Mouse (Mus musculus) layer of hippocampus, adult 2 months (tissue): ENCODE data around the gene Lamp5. TPM values are rescaled to one million over a fixed set of nuclear protein-coding genes. Genes with fewer than 3 reads are reported as not detected.

ENCODE experiments used
- DNase-seq, 2 experiments: peaks; one replicate each; pipeline ENCODE4 v3.0.0; 2022; ENCODE audit warnings: low spot score in 2 of 2
- H3K27ac ChIP-seq: fragments of 200-600 bp; 2 replicates; pipeline ENCODE4 v1.8.1; 2022
- H3K4me3 ChIP-seq: fragments of 200-600 bp; 2 replicates; pipeline ENCODE4 v1.8.1; 2022; ENCODE audit warnings: mild to moderate bottlenecking
- CTCF ChIP-seq: fragments of 200-600 bp; conservative IDR thresholded peaks from 2 replicates; pipeline ENCODE4 v1.8.1; 2022; ENCODE audit warnings: antibody characterized with exemption, mild to moderate bottlenecking, moderate library complexity
- total RNA-seq, 2 experiments: library from RNA; stranded (reverse); gene quantifications; 2 replicates each; pipeline ENCODE4 v1.2.3; 2021

Gene Lamp5
- total RNA-seq, 2 experiments from 2014 or later, result 52.2 to 53.3 TPM

- TF ChIP-seq CTCF, result no peak
- H3K27ac ChIP-seq, result peak overlapping the region; percentile 67
Observed at GRCm38 (mm10) chr2:136107597-136107996, 55.6 kb downstream of the Lamp5 start.

GRCm38 (mm10) chr2:136108124-136109037 is 56.3 kb downstream of the Lamp5 start:
- TF ChIP-seq CTCF, result peak; percentile 62
- Histone ChIP-seq H3K4me3 (no peak overlapping the region), H3K27ac (peak overlapping the region; percentile 85)
- peak in 1 of 2 experiments; percentile 29 for DNase-seq

More at GRCm38 (mm10) chr2:136107597-136107996, 55.6 kb downstream of the Lamp5 start:
- DNase-seq, result no peak
- no peak overlapping the region for H3K4me3 ChIP-seq

- no peak for TF ChIP-seq CTCF
- H3K27ac ChIP-seq, result peak overlapping the region; percentile 85
- no peak for DNase-seq
Observed at GRCm38 (mm10) chr2:136109038-136109363, 57.0 kb downstream of the Lamp5 start.

GRCm38 (mm10) chr2:136113374-136113773 is 61.3 kb downstream of the Lamp5 start:
- DNase-seq, result no peak
- TF ChIP-seq CTCF, result no peak
- H3K27ac ChIP-seq, result peak overlapping the region; percentile 37
- H3K4me3 ChIP-seq, result no peak overlapping the region

More at GRCm38 (mm10) chr2:136109038-136109363, 57.0 kb downstream of the Lamp5 start:
- H3K4me3 ChIP-seq, result no peak overlapping the region

GRCm38 (mm10) chr2:136118006-136118405 is 66.0 kb downstream of the Lamp5 start:
- no peak overlapping the region for H3K4me3 ChIP-seq
- TF ChIP-seq CTCF, result no peak
- H3K27ac ChIP-seq, result peak overlapping the region; percentile 80
- peak in 1 of 2 experiments; percentile 20 for DNase-seq
